Mouse (Mus musculus): Measurements from ENCODE around the gene Gm2897. TPM values are rescaled to one million over a fixed set of nuclear protein-coding genes. Genes with fewer than 3 reads are reported as not detected.
"Not testable (repeated sequence)": the region's sequence is repeated elsewhere in the genome, so short reads cannot be mapped to it uniquely, and the experiment has no call there.

Gm2897 gene
- polyA plus RNA-seq (2014; fragmentation: Nextera tagmentation; extraction: Ambion mirVana) = 3.9 and 5.0 TPM in 2 replicates

DNA sequence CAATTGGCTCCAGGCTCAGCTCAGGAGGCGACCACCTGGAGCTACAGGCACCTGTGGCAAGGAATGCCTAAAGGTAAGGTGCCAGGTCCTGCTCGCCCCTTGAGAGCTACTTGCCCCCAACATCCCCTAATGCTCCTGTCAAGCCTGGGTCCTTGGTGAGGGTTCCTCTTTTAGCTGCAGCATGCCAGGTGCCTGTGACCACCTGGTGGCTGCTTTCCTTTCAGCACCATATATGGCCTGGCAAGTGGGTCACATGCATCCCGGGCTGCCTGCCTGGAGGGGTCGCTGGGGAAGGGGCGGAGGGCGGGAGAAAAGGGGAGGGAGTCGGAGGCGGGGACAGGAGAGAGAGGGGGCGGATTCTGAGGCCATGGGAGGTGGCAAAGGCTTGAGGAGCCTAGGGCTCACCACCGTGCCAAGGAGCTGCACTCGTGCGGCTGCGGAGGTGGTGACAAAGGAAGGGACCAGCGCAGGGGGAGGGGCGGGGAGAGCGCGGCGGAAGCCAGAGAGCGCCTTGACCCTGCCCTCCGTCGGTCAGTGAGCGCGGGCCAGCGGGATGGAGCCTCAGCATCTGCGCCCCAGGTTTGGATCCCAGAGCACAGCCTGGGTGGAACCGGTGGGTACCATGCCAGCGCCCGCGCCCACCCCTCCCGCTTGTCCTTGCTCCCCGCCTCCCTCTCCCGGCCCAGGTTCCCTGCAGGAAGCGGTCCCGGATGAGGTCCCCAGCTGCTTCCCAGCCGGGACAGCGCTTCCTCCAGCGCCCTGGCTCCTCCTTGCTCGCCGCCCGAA lies at the start of gene Gm2897:
Gm2897 (plus strand) TSS at position 559 of the 786 bp plus-strand sequence.
- ATAC-seq (ENCODE audit: insufficient number of reproducible peaks, insufficient read depth, low FRiP score, low read depth); H3K27me3 ChIP-seq (ENCODE audit: control insufficient read depth, insufficient read depth, low read length); H3K27ac ChIP-seq (replicated peaks in 1 of 2; ENCODE audit: control insufficient read depth in 1 of 2, insufficient read depth in 1 of 2, low read depth in 2 of 2, low read length in 2 of 2); H3K9me3 ChIP-seq (ENCODE audit: control insufficient read depth, low read length); H3K36me3 ChIP-seq (ENCODE audit: control insufficient read depth, insufficient read depth, low read length); H3K4me1 ChIP-seq (ENCODE audit: control insufficient read depth in 2 of 2, insufficient read depth in 2 of 2, low read length in 2 of 2): not testable (repeated sequence)
- 6% methylated on average over 22 of the region's 40 CpGs for WGBS
- Histone ChIP-seq H3K4me2 (ENCODE audit: low read length) (peak within 1 kb of the TSS; percentile 70), H3K9ac (ENCODE audit: low read length) (peak within 1 kb of the TSS; percentile 55; the same call in 1 of the 2 replicates), H3K4me3 (ENCODE audit: control insufficient read depth in 1 of 2, insufficient read depth in 1 of 2, low read depth in 1 of 2, low read length in 2 of 2) (peak within 1 kb of the TSS; percentile 46 to 61)

DNA sequence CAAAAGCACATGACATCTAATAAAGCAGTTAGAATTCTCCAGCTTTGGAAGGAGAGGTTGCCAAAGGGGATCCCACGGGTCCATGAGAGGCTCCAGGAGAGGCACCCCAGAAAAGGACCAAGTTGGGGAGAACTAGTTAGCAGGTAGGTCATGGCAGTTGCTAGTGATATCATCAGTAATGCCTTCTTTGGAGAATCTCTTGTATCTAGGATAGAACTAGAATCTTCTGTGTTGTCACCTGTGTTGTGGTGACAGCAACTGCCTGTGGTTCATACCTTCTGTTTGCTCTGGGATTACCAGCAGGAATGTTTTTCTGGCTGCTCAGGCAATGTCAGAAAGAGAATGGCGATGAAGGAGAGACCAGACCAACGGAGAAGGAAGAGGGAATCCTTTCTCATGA lies 19.4 kb upstream of the Gm2897 start, which contains the start of gene Gm2888:
Gm2888 (plus strand) TSS at position 301 of the 400 bp plus-strand sequence.
- not testable (repeated sequence) for H3K27ac ChIP-seq (replicated peaks in 1 of 2; ENCODE audit: control insufficient read depth in 1 of 2, insufficient read depth in 1 of 2, low read depth in 2 of 2, low read length in 2 of 2); ATAC-seq (ENCODE audit: insufficient number of reproducible peaks, insufficient read depth, low FRiP score, low read depth)

DNA sequence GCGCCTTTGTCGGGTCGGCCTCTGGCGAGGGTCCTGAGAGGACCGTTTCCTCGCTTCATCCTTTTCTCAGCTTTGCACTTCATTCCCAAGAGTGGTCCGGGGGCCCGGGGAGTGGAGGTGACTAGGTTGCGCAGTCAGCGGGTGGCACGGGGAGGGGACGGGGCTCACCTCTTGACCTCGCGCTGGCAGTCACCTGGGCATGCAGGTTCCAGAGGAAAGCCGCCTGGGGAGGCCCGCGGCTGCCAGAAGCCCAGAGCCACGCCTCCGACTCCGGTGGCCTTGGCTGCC lies 372 bp downstream of the Gm2897 start:
- H3K4me3 ChIP-seq (ENCODE audit: control insufficient read depth in 1 of 2, insufficient read depth in 1 of 2, low read depth in 1 of 2, low read length in 2 of 2) = peak overlapping the region; percentile 46 to 61
- not testable (repeated sequence) for H3K9me3 ChIP-seq (ENCODE audit: control insufficient read depth, low read length); ATAC-seq (ENCODE audit: insufficient number of reproducible peaks, insufficient read depth, low FRiP score, low read depth); H3K27me3 ChIP-seq (ENCODE audit: control insufficient read depth, insufficient read depth, low read length); H3K27ac ChIP-seq (replicated peaks in 1 of 2; ENCODE audit: control insufficient read depth in 1 of 2, insufficient read depth in 1 of 2, low read depth in 2 of 2, low read length in 2 of 2); H3K4me1 ChIP-seq (ENCODE audit: control insufficient read depth in 2 of 2, insufficient read depth in 2 of 2, low read length in 2 of 2); H3K36me3 ChIP-seq (ENCODE audit: control insufficient read depth, insufficient read depth, low read length)
- peak overlapping the region; percentile 70 for H3K4me2 ChIP-seq (ENCODE audit: low read length)
- peak overlapping the region; percentile 27; the same call in 1 of the 2 replicates for H3K9ac ChIP-seq (ENCODE audit: low read length)
- 2% methylated on average over 11 of the region's 20 CpGs for WGBS

More for the DNA sequence above, 19.4 kb upstream of the Gm2897 start, which contains the start of gene Gm2888:
- not testable (repeated sequence) for H3K36me3 ChIP-seq (ENCODE audit: control insufficient read depth, insufficient read depth, low read length); H3K9me3 ChIP-seq (ENCODE audit: control insufficient read depth, low read length); H3K9ac ChIP-seq (ENCODE audit: low read length); H3K4me2 ChIP-seq (ENCODE audit: low read length); H3K4me3 ChIP-seq (ENCODE audit: control insufficient read depth in 1 of 2, insufficient read depth in 1 of 2, low read depth in 1 of 2, low read length in 2 of 2); H3K27me3 ChIP-seq (ENCODE audit: control insufficient read depth, insufficient read depth, low read length); H3K4me1 ChIP-seq (ENCODE audit: control insufficient read depth in 2 of 2, insufficient read depth in 2 of 2, low read length in 2 of 2)
- 63% methylated on average over 2 of the region's 3 CpGs for WGBS

DNA sequence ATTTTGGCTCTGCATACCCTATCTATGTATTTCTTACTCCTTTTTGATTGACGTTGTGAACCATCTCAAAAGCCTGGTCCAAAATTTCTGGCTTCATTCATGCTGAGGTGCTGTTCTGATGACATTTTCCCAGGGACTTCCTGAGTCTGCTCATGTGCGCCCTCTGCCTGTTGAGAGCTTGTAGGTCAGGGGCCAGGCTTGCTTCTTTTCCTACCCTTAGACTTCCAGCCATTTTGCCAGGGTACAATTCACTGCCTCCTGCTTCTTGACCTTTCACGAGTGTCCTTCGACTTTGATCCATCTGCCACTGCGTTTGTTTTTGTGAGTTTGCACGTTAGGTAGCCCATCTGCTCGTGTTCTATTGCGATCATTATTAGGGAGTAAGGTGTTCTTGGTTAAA lies 1.0 kb downstream of the Gm2897 start:
- not testable (repeated sequence) for H3K9me3 ChIP-seq (ENCODE audit: control insufficient read depth, low read length); ATAC-seq (ENCODE audit: insufficient number of reproducible peaks, insufficient read depth, low FRiP score, low read depth); H3K4me3 ChIP-seq (ENCODE audit: control insufficient read depth in 1 of 2, insufficient read depth in 1 of 2, low read depth in 1 of 2, low read length in 2 of 2); H3K36me3 ChIP-seq (ENCODE audit: control insufficient read depth, insufficient read depth, low read length); H3K27me3 ChIP-seq (ENCODE audit: control insufficient read depth, insufficient read depth, low read length); H3K9ac ChIP-seq (ENCODE audit: low read length); H3K4me1 ChIP-seq (ENCODE audit: control insufficient read depth in 2 of 2, insufficient read depth in 2 of 2, low read length in 2 of 2); H3K27ac ChIP-seq (replicated peaks in 1 of 2; ENCODE audit: control insufficient read depth in 1 of 2, insufficient read depth in 1 of 2, low read depth in 2 of 2, low read length in 2 of 2)
- peak overlapping the region; percentile 70; the same call in 1 of the 2 replicates for H3K4me2 ChIP-seq (ENCODE audit: low read length)
- 3% methylated on average over 4 of the region's 8 CpGs for WGBS

DNA sequence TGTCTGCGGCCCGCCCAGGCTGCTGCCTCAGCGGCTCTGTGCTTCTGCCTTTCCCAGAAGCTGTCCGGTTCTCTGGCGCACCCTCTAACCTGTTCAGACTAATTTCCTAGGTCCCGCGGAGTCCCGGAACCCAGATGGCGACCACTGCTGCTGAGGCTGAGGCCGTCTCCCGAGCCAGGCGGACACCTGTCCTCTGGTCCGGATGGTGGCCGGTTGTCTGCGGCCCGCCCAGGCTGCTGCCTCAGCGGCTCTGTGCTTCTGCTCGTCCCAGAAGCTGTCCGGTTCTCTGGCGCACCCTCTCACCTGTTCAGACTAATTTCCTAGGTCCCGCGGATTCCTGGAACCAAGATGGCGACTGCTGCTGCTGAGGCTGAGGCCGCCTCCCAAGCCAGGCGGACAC lies 67.0 kb downstream of the Gm2897 start:
- not testable (repeated sequence) for H3K4me1 ChIP-seq (ENCODE audit: control insufficient read depth in 2 of 2, insufficient read depth in 2 of 2, low read length in 2 of 2); H3K36me3 ChIP-seq (ENCODE audit: control insufficient read depth, insufficient read depth, low read length); H3K4me2 ChIP-seq (ENCODE audit: low read length); H3K27ac ChIP-seq (replicated peaks in 1 of 2; ENCODE audit: control insufficient read depth in 1 of 2, insufficient read depth in 1 of 2, low read depth in 2 of 2, low read length in 2 of 2); ATAC-seq (ENCODE audit: insufficient number of reproducible peaks, insufficient read depth, low FRiP score, low read depth); H3K27me3 ChIP-seq (ENCODE audit: control insufficient read depth, insufficient read depth, low read length); H3K9ac ChIP-seq (ENCODE audit: low read length); H3K9me3 ChIP-seq (ENCODE audit: control insufficient read depth, low read length); H3K4me3 ChIP-seq (ENCODE audit: control insufficient read depth in 1 of 2, insufficient read depth in 1 of 2, low read depth in 1 of 2, low read length in 2 of 2)
- WGBS = 89% methylated on average over 13 of the region's 25 CpGs

Other genes starting within 250 kb of the Gm2897 start
- not detected in 2 replicates for gene Gm2888, start 19.3 kb upstream of the Gm2897 start, polyA plus RNA-seq (2014; fragmentation: Nextera tagmentation; extraction: Ambion mirVana)
- gene Gm10340, start 84.7 kb downstream of the Gm2897 start, polyA plus RNA-seq (2014; fragmentation: Nextera tagmentation; extraction: Ambion mirVana) = not detected in 2 replicates
- gene Gm5795, start 139.0 kb downstream of the Gm2897 start, polyA plus RNA-seq (2014; fragmentation: Nextera tagmentation; extraction: Ambion mirVana) = not detected in 2 replicates
- 27.9 and 35.1 TPM in 2 replicates for gene D830030K20Rik, start 159.2 kb downstream of the Gm2897 start, polyA plus RNA-seq (2014; fragmentation: Nextera tagmentation; extraction: Ambion mirVana)

All from heart, embryonic 14.5 days (tissue).